Comparison of ENCODE assay signal across 8 mouse cellular contexts in genomic region chr2:128699201-128699885, GRCm38 (mm10). TPM values are rescaled to one million over a fixed set of nuclear protein-coding genes. Genes with fewer than 3 reads are reported as not detected.
A peak's percentile ranks its signal among the peaks of the same experiment; 100 is the strongest.
DNase-seq lines count a peak whose midpoint lies in the region; ATAC-seq and TF ChIP-seq lines count a peak whose summit lies in the region.

No protein-coding gene starts in this region.

- peak overlapping the region; percentile 64 for H3K9ac ChIP-seq in forebrain, embryonic 12.5 days
- peak overlapping the region; percentile 52 for H3K9ac ChIP-seq in hindbrain, postnatal 0 days (replicated peaks; ENCODE audit: low read length)
- H3K9ac ChIP-seq in liver, embryonic 12.5 days, result peak overlapping the region; percentile 66
- peak overlapping the region; percentile 54 for H3K9ac ChIP-seq in neural tube, embryonic 12.5 days

- 0 out of 2 replicates have a peak, but pooled peaks have one; percentile 17 for ATAC-seq in forebrain, embryonic 12.5 days (ENCODE audit: low FRiP score)
- peak; percentile 21; the same call in 1 of the 2 replicates for ATAC-seq in hindbrain, postnatal 0 days
- ATAC-seq in liver, embryonic 12.5 days, result peak; percentile 27; the same call in 1 of the 2 replicates
- ATAC-seq in neural tube, embryonic 12.5 days (ENCODE audit: low FRiP score, low read depth), result peak; percentile 10; the same call in 1 of the 2 replicates

- no peaks in the 10 kb centered on the region for H3K36me3 ChIP-seq in E14TG2a.4 (ENCODE audit: insufficient read depth, low read length)
- H3K36me3 ChIP-seq in forebrain, embryonic 12.5 days (replicated peaks), result no peaks in the 10 kb centered on the region
- H3K36me3 ChIP-seq in hindbrain, postnatal 0 days (ENCODE audit: insufficient read depth, low read length), result no peaks in the 10 kb centered on the region
- no peaks in the 10 kb centered on the region for H3K36me3 ChIP-seq in liver, embryonic 12.5 days
- H3K36me3 ChIP-seq in neural tube, embryonic 12.5 days, result no peaks in the 10 kb centered on the region

- H3K4me1 ChIP-seq in E14TG2a.4 (replicated peaks; ENCODE audit: low read depth, low read length), result peaks cover 15% of the 10 kb centered on the region
- peaks cover 20% of the 10 kb centered on the region for H3K4me1 ChIP-seq in forebrain, embryonic 12.5 days
- H3K4me1 ChIP-seq in hindbrain, postnatal 0 days (ENCODE audit: insufficient read depth, low read length), result no peaks in the 10 kb centered on the region
- H3K4me1 ChIP-seq in liver, embryonic 12.5 days, result peaks cover 10% of the 10 kb centered on the region
- H3K4me1 ChIP-seq in neural tube, embryonic 12.5 days, result peaks cover 12% of the 10 kb centered on the region

- peak overlapping the region; percentile 50; the same call in 1 of the 2 replicates for H3K27ac ChIP-seq in forebrain, embryonic 12.5 days
- peak overlapping the region; percentile 79 for H3K27ac ChIP-seq in hindbrain, postnatal 0 days
- peak overlapping the region; percentile 69 for H3K27ac ChIP-seq in liver, embryonic 12.5 days
- no peak overlapping the region for H3K27ac ChIP-seq in neural tube, embryonic 12.5 days

- no peak for TF ChIP-seq CTCF in E14TG2a.4 (conservative IDR thresholded peaks at IDR 0.05; ENCODE audit: low read length)
- TF ChIP-seq CTCF in hindbrain, postnatal 0 days (IDR thresholded peaks at IDR 0.05; ENCODE audit: low read depth), result no peak

- peak; percentile 66 for DNase-seq in Muller cell, postnatal 12 days (ENCODE audit: inconsistent ontology term)
- DNase-seq in hindbrain, postnatal 0 days (ENCODE audit: low spot score), result peak; percentile 20
- DNase-seq in spleen, postnatal 14 days (ENCODE audit: low spot score in 2 of 2), result no peak
- no peak for DNase-seq in left cerebral cortex, adult 18-20 months (ENCODE audit: low spot score in 2 of 2)

- H3K9me3 ChIP-seq in E14TG2a.4 (ENCODE audit: low read length), result no peaks in the 10 kb centered on the region
- no peaks in the 10 kb centered on the region for H3K9me3 ChIP-seq in forebrain, embryonic 12.5 days
- H3K9me3 ChIP-seq in hindbrain, postnatal 0 days (ENCODE audit: low read length), result no peaks in the 10 kb centered on the region
- no peaks in the 10 kb centered on the region for H3K9me3 ChIP-seq in liver, embryonic 12.5 days (replicated peaks)
- no peaks in the 10 kb centered on the region for H3K9me3 ChIP-seq in neural tube, embryonic 12.5 days

- WGBS in forebrain, embryonic 12.5 days, result under 1% methylated on average over 24 of the region's 24 CpGs
- 1% methylated on average over 24 of the region's 24 CpGs for WGBS in hindbrain, postnatal 0 days
- WGBS in liver, embryonic 12.5 days (ENCODE audit: insufficient replicate concordance), result 3% methylated on average over 24 of the region's 24 CpGs
- WGBS in neural tube, embryonic 12.5 days, result under 1% methylated on average over 24 of the region's 24 CpGs

- peak overlapping the region; percentile 90 for H3K4me3 ChIP-seq in E14TG2a.4 (replicated peaks; ENCODE audit: low read length)
- H3K4me3 ChIP-seq in forebrain, embryonic 12.5 days (replicated peaks), result peak overlapping the region; percentile 55
- H3K4me3 ChIP-seq in hindbrain, postnatal 0 days (ENCODE audit: low read length), result peak overlapping the region; percentile 64
- H3K4me3 ChIP-seq in liver, embryonic 12.5 days, result peak overlapping the region; percentile 58
- peak overlapping the region; percentile 51 for H3K4me3 ChIP-seq in neural tube, embryonic 12.5 days

- H3K4me2 ChIP-seq in forebrain, embryonic 12.5 days, result peak overlapping the region; percentile 95
- peak overlapping the region; percentile 64 for H3K4me2 ChIP-seq in hindbrain, postnatal 0 days (ENCODE audit: low read depth, low read length)
- H3K4me2 ChIP-seq in liver, embryonic 12.5 days, result peak overlapping the region; percentile 67
- H3K4me2 ChIP-seq in neural tube, embryonic 12.5 days (replicated peaks), result peak overlapping the region; percentile 93

- H3K27me3 ChIP-seq in E14TG2a.4 (ENCODE audit: insufficient read depth, low read length), result peaks cover 18% of the 10 kb centered on the region
- peaks cover 19% of the 10 kb centered on the region for H3K27me3 ChIP-seq in forebrain, embryonic 12.5 days
- H3K27me3 ChIP-seq in hindbrain, postnatal 0 days (ENCODE audit: insufficient read depth, low read length), result 0 out of 2 replicates have a peak, but pooled peaks cover 3% of the 10 kb centered on the region
- H3K27me3 ChIP-seq in liver, embryonic 12.5 days (replicated peaks), result peaks cover 50% of the 10 kb centered on the region
- no peaks in the 10 kb centered on the region for H3K27me3 ChIP-seq in neural tube, embryonic 12.5 days (replicated peaks)

RNA-seq across cellular contexts. Expression of gene Mertk, which starts 0.6 kb away (rescaled TPM):
- polyA plus RNA-seq in forebrain, embryonic 12.5 days (2016; fragmentation: Nextera tagmentation; extraction: Ambion mirVana), result 2.2 and 2.7 TPM in 2 replicates
- total RNA-seq in hindbrain, postnatal 0 days (2014; rRNA removed), result 6.3 and 7.1 TPM in 2 replicates
- 3.0 and 3.4 TPM in 2 replicates for polyA plus RNA-seq in hindbrain, postnatal 0 days (2015; fragmentation: Nextera tagmentation; extraction: Ambion mirVana)
- polyA plus RNA-seq in liver, embryonic 12.5 days (2016; fragmentation: Nextera tagmentation; extraction: Ambion mirVana), result 3.6 TPM in 2 replicates
- polyA plus RNA-seq in neural tube, embryonic 12.5 days (2016; fragmentation: Nextera tagmentation; extraction: Ambion mirVana), result 3.1 and 3.6 TPM in 2 replicates
- total RNA-seq in left cerebral cortex, adult 18-20 months (2021), result 10 to 100 TPM; 23.2 to 26.4 TPM

RNA-seq across cellular contexts. Expression of gene Anapc1, which starts 12.2 kb away (rescaled TPM):
- polyA plus RNA-seq in forebrain, embryonic 12.5 days (2016; fragmentation: Nextera tagmentation; extraction: Ambion mirVana), result 98.8 and 99.9 TPM in 2 replicates
- total RNA-seq in hindbrain, postnatal 0 days (2014; rRNA removed), result 66.2 and 69.8 TPM in 2 replicates
- 26.3 and 27.5 TPM in 2 replicates for polyA plus RNA-seq in hindbrain, postnatal 0 days (2015; fragmentation: Nextera tagmentation; extraction: Ambion mirVana)
- polyA plus RNA-seq in liver, embryonic 12.5 days (2016; fragmentation: Nextera tagmentation; extraction: Ambion mirVana), result 53.1 and 53.7 TPM in 2 replicates
- polyA plus RNA-seq in neural tube, embryonic 12.5 days (2016; fragmentation: Nextera tagmentation; extraction: Ambion mirVana), result 67.1 and 69.8 TPM in 2 replicates
- 10 to 100 TPM; 54.6 to 57.0 TPM for total RNA-seq in left cerebral cortex, adult 18-20 months (2021)

Comparison
In these comparisons a context has a peak if more than half of its experiments do, and no peak if none do; other contexts are left out.
1. DNase-seq: peak in Muller cell, postnatal 12 days (single experiment) and hindbrain, postnatal 0 days (single experiment); none in spleen, postnatal 14 days (0 of 2) and left cerebral cortex, adult 18-20 months (0 of 2).
2. Peak in every context shown above with its lines, with median percentiles within 50 percentile points of each other: H3K4me3 ChIP-seq, ATAC-seq, H3K4me2 ChIP-seq and H3K9ac ChIP-seq.